Mouse (Mus musculus): ENCODE data around the gene Klf3.
A peak's percentile ranks its signal among the peaks of the same experiment; 100 is the strongest.

Gene Klf3

DNA sequence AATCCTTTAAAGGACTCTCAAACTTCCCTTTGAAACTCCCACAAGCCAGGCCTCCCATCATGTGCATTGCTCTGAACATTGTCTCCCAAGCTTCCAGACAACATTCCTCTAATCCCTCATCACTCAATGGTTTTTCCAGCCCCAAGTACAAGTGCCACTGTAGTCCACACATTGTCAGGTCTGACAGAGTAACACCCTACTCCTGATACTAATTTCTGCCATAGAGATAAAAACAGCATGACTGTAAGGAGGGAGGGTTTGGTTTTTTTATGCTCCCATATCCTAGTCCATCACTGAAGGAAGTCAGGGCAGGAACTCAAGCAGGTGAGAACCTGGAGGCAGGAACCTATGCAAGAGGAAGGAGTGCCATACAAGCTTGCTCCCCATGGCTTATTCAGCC lies 30.2 kb downstream of the Klf3 start:
- DNase-seq (ENCODE audit: low spot score in 2 of 2) = no peak

DNA sequence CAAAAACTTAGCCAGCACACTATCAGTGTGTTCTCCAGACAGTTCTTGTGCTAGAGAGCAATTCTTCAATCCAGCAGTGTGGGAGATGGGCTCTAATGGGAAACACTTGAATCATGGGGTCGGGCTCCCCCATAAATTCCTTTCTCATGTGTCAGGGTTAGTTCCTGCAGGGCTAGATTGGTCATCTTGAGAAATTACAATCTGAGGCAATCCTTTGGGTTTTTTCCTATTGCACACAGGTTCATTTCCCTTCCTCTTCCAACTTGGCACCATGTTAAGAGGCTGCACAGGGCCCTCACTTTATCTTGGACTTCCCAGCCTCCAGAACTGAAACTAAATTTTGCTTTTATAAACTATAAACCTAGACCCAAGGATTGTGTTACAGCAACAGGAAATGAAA lies 31.0 kb downstream of the Klf3 start:
- DNase-seq (ENCODE audit: low spot score in 2 of 2) = no peak

DNA sequence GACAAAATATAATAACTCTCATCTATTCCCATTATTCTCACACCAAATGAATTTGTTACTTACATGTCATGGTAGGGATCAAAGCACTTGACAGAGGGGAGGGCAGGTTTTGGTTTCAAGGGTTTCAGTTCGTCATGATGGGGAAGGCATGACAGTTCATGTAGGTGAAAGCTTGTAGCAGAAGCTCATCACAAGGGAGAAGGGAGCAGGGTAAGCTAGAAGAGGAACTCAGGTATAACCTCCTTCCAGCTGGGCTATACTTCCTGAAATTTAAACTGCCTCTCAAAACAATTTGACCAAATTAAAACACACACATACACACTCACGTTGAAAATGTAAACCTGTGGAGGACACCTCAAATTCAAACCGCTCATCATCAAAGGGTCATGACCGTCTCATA lies 32.1 kb downstream of the Klf3 start:
- no peak for DNase-seq (ENCODE audit: low spot score in 2 of 2)

DNA sequence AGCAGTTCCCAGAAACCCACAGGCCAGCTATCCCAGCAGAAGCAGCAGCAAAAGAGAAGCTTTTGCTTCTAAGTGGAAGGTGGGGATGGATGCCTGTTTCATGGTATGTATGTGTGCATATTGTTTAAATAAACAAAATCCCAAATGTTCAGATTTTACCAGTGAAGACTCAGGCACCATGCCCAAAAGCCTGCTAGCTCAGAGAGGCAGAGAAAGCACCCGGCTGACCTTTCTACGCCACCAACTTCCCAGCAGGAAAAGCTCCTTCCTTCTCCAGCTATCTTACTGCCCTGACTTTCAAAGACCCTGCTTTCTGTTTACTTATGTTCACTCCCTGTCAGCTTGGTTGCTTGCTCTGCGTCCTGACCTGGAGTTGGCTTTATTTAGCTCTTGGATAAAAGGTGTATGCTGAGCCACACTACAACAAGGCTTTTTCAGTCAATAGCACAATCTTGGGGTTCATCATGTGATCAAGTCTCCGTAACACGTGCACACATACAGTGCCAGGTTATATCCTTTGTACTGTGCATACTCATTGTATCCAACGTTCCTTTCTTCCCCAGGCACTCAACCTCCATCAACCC lies 35.9 kb downstream of the Klf3 start:
- DNase-seq (ENCODE audit: low spot score in 2 of 2) = no peak

DNA sequence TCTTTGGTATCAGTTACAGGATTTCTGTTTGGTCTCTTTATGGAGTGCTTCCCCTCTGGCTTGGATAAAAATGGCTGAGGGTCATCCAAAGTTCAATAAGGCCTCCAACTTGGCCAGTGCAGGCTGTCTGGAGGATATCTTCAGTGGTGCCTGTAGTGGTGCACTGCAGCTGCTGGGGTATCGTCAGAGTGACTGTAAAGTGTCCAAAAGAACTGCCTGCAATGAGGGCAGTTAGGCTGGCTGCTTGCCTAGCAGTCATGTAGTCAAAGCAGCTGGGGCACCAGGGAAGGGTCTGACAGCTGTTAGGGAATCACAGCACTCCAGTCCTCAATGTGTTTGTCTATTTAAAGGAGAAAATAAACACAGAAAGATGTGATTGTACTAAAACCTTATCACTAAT lies 36.9 kb downstream of the Klf3 start:
- DNase-seq (ENCODE audit: low spot score in 2 of 2) = no peak

DNA sequence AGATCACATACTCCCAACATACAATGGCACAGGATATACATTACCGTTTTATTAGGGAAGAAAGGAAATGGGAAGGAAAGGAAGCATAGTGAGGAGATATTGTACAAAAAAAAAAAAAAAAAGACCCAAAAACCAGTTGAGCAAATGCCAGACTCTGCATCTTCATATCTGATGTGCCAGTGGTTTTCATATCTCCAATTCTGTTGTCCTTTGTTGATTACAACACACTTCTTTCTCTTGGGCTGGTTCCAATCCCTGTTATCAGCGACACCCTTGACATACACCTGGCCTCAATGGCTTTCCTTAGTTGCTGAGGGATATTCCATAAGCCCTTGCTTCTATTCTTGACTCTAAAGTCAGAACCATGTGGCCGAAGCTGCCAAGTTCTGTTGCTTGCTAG lies 41.4 kb downstream of the Klf3 start:
- no peak for DNase-seq (ENCODE audit: low spot score in 2 of 2)

DNA sequence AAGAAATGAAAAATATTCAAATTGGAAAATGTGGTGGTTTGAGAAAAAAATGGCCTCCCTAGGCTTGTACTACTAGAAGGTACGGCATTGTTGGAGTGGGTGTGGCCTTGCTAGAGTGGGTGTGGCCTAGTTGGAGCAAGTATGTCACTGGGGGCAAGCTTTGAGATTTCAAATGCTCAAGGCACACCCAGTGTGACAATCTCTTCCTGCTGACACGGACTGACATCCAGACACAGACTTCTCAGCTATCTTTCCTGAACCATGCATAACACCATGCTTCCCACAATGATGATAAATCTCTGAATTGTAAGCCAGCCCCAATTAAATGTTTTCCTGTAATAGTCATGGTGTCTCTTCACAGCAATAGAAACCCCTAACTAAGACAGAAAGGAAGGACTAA lies 44.1 kb downstream of the Klf3 start:
- no peak for DNase-seq (ENCODE audit: low spot score in 2 of 2)

DNA sequence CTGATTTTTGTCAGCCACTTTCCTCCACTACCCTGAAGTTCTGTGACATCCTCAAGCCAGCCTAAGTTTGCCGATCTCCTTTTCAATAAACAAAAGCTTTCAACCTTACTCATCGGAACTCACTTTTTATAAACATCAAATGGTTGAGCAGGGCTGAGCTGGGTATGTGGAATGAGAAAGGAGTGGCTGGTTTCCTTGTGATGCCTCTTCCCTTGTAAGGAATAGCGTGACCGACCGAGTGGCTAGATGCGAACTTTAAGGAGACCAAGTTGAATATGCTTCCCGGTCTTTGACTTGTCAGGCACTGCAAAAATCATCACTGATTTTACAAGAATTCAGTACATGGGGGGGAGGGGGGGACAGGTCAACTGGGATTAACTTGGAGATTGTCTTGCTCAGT lies 46.7 kb downstream of the Klf3 start:
- no peak for DNase-seq (ENCODE audit: low spot score in 2 of 2)

DNA sequence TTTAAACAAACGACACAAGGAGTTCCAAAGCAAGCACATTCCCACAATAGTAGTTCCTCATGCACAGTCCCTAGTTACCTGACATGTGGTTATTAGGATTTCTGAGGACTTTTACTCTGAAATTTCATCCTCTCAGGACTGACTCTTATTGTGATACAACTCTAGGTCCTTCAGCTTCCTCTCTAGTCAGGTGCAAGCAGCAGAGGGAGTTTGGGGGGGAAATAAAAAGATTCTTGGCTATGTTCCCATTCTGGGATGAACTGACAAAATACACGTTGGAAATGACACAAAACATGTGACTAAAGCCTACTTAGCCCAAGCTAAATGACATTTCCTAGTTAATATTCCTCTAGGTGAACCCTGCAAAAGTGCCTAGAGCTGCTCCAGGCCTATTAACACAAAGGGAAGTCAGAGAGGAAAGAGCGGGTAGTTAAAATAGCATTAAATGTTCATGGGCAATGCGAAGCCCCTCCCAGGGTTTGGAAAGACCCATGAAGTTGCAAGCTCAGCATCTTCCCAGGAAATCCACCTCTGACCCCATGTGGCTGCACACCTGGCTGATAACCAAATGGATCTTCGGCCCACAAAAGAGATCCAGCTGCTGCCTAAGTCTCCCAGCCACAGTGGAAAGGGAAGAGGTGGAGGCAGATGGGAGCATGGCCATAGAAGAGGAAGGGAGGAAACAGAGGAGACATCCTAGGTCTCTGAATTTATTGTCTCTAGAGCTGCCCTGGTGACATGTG lies 49.6 kb downstream of the Klf3 start:
- DNase-seq (ENCODE audit: low spot score in 2 of 2) = no peak

DNA sequence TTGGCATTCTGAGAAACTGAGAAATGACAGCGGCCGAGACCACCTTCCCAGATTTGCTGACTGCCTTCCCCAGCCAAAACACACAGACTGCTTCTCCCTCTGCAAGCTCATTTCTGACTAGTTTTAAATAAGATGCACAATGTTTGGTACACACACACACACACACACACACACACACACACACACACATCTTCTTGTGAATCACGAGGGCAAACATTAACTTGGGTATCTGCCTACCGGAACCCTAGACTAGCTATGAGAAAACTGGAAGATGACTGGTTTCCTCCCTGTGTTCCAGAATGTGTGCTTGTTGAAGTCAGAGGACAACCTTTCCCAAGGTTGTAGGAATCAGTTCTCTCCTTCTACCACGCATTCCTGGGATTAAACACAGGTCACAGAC lies 50.2 kb downstream of the Klf3 start:
- no peak for DNase-seq (ENCODE audit: low spot score in 2 of 2)

DNA sequence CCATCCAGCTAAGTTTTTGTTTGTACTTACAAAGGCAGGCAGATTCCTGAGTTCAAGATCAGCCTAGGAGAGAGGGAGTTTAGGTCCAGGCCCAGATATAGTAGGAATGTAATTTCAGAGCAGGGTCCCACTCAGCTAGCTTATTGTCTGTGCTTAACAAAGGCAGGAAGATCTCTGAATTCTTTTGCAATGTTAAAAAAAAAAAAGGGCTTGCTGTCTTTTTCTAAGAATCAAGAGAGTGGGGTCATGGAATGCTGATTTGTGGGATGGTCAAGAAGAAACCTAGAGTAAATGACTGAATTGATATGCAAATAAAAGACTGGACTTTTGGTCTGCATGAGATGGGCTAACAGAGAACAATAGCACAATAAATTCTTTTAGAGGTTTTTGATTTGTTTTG lies 52.0 kb downstream of the Klf3 start:
- no peak for DNase-seq (ENCODE audit: low spot score in 2 of 2)

DNA sequence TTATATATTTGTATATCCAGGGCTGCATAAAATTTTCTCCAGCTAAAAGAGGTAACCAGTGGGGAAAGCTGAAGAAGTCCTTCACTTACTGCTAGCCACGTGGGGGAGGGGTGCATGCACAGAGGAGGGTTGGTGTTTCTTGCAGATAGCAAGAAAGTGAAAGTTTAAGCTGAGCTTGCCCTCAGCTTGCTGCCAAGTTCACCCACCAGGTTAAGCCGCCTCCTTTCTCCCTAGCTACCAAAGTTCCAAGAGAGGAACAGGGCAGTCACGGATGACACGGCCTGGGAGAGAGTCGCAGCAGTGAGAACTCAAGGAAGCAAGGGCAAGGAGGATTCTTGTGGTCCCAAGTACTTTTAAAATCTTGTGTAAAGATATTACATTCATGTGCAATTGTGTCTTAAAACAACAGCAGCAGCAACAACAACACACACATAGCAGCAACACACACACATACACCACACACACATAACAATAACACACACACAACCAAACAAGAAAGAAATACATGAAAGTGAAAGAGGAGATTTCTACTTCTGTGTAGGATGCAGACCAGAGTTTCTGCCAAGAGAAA lies 57.8 kb downstream of the Klf3 start:
- DNase-seq (ENCODE audit: low spot score in 2 of 2) = no peak

DNA sequence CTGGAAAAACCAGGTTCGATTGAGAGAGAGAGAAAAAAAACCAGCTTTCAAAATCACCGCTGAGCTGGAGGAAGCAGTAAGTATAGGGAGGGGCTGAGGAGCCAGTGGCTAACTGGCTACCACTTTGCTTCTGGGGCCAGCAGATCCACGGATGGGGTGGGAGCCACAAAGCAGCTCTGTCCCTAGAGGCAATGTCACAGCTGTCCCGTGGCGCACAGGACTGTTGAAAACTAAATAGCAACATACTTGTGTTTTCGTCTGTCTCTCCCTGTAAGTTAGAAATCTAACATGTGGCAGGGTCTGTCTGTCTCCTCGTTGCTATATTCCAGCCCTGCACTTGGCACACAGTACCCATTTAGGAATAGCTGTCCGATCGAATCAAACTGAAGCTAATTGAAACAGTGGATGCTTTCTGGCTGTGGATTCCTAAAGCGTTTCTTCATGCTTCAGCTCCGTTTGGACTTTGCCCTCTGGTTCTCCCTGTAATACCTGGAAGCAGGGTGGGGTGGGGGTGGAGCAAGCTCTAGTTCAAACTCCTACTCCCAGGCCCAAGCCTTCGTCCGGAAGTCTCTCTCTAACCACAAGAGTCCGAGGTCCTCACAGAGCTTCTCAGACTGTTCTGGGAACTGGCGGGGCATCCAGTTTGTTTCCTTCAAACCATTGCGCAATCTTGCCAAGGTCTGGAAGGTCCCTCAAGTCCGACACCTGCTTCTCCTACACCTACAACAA lies 58.4 kb downstream of the Klf3 start:
- peak in 1 of 2 experiments; percentile 30 for DNase-seq (ENCODE audit: low spot score in 2 of 2)

DNA sequence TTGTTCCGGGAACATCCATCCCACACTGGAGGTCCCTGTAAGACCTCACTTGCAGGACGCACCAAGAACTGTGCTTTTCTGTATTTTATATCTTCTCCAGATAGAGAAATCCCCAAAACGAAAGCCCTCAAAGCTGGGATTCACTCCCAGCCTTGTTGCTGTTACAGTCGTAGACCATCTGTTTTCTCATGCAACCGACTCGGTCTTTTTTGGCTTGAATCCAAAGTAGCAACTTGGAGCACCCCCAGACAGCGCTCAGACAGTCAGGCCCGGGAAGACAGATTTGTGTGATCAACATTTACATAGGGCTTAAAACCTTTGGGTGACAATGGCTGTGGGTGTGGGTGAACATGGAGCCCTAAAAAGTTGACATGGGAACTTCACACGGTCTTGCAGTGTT lies 59.1 kb downstream of the Klf3 start:
- peak in 1 of 2 experiments; percentile 32 for DNase-seq (ENCODE audit: low spot score in 2 of 2)

DNA sequence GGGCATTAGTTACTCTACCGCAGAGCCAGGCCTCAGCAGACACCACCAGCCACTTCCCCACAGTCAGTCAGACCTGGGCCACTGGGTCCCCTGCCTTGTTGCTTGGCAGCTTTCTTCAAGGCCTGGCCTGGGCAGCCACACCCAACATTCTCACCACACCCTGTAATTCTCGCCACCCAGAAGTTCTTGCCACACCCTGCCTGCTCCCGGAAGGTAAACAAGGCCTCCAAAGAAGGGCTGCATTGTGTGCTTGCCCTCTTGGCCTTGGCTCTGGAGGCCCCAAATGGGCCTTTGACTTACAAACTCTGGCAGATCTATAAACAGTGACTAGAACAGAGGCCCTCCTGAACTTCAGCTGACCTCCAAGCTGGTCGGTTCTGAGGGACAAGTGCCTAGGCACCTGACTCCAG lies 61.5 kb downstream of the Klf3 start:
- peak; percentile 55 to 65 for DNase-seq (ENCODE audit: low spot score in 2 of 2)

DNA sequence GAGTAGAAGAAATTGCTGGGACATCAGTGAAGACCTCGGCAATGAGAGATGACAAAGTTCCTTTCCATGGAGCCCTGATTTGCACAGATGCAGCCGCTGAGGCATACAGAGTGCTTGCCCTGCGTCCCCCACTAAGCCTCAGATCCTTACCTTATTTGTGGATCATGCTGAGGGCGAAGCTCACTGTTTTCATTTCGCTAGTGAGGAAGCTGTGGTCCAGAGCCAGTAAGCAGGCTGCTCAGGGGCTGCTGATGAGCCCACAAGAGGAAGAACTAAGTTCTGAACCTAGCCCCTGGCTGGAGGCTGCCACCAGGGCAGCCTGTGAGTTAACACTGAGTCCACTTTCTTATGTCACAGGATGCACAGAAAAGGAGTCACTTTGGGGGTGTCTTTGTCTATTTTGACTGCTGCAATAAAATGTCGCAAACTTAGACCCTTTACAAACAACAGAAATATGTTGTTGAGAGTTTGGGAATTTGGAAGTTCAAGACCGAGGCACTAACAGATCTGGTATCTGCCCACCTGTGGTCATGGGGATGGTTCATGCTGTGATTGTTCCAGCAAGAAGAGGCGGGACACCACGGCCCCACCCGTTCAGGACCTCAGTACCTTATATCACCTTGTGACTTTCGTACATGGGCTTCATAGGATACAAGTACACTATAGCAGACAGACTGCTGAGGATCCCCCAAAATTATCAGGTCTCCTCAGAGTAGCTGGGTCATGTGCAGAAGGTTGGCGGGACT lies 62.2 kb downstream of the Klf3 start:
- DNase-seq (ENCODE audit: low spot score in 2 of 2) = no peak

DNA sequence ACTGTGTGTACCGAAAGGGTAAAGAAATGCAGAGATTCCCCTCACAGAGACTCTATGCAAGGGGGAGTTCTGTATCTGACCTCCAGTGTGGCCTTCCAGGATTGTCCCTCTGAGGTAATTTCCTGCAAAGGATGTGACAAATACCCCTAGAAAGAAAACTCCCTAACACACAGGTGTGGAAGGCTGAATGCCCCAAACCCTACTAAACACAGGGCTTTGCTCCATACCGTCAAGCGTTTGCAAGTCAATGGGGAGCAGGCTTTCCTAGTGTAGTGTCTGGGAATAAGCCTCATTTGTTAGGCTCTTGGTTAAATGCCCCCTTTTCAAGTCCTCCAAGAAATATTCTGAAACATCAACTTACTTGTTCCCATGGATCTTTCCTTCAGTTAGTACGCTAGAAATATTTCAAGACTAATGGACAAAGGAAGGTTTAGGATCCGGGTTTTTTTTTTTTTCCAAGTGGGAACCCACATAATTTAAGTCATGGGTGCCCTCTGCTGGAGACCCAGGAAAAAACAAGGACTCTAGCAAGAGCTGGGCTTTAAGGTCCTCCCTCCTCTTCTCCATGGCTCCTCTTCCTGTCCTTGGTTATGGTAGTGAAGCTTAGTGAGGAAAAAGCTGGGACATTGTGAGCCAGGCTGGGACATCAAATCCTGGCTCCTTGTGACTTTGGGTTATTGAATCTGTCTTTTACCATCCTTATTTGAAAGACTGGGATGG lies 63.3 kb downstream of the Klf3 start:
- DNase-seq (ENCODE audit: low spot score in 2 of 2) = peak; percentile 66 to 90

DNA sequence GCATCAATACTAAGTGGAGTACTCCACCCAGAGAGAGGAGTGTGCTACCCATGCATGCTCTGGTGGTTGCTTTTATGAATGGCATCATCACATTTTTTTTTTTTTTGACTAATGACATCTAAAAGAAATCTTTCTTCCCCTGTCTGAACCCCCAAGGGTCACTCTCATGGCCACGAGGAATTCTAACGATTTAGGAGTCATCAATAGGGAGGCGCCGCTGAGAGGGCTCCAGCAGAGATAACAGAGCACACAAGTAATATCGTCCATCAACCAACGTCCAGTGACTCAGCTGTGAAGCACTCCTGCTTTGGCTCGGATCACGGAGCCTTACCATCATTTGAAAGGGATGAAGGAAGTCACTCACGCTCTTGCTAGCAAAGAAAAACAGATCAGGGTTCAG lies 63.9 kb downstream of the Klf3 start:
- DNase-seq (ENCODE audit: low spot score in 2 of 2) = no peak

DNA sequence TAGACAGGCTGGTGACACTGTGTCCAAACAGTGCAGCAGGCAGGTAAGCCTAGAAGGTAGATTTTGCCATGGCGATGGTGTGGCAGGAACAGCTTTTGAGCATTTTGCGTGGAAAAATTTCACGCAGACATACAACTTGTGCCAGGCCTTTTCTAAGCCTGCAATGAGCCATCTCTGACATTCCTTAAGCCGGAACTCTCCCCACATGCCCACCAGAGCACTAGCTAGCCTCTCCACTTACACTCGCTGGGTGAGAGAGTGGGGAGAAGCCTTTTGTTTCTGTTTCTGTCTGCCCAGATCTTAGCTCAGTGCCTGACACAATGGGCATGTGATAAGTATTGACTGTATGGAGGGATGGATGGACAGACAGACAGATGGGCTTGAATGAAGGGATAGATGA lies 64.4 kb downstream of the Klf3 start:
- no peak for DNase-seq (ENCODE audit: low spot score in 2 of 2)

DNA sequence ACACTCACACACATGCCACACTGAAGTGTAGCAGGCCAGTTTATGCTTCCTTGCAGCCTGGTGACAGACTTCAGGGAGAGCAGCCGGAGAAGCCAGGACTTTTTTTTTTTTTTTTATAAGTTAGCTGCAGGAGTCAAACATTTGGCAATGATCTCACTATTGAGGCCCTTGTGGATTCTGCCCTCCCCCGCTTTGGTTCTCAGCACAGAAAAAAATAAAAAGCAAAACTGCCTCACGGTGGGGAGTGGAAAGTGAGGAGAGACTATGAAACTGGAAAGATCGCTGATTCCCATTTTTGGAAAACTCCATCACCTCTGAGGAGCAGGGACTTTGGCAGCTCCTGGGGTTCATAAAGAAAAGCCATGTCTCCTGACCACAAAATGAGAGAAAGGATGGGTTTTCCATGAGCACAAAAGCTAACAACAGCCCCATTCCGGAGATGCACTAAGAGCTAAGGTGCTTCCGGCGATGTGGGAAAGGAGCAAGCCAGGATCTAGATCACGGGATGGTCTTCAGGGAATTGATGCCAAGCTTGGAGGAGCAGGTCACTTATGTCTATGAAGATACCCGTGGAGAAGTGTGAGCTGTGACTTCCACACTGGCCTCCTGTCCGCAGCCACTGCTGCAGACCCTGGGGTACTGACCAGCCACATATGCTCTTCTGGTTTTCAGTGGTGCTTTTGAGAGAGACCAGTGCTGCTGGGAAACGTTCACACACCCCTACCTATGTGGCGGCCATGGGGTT lies 73.1 kb downstream of the Klf3 start:
- no peak for DNase-seq (ENCODE audit: low spot score in 2 of 2)
